Mouse (Mus musculus): ENCODE measurements around the gene Psme4.

DNA sequence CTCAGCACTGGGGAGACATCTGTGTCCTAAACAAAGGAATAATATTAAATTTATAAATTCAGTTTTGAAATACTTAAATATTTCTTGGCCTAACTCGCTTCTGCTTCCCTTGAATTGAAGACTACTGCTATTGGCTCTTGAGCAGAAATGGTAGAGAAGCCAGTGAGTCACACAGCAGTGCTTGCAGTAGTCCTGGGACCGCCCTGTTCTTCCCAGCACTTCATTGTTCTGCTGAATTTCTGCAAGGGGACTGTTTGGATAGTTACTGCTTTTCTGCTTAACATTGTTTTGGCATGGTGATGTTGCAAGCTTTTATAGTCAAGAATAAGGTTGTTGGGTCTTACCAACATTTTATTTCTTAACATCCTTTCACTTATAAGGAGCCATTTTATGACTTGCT is 25.7 kb downstream of the Psme4 start:
- TF ChIP-seq GATA1 (IDR thresholded peaks at IDR 0.05; ENCODE audit: low read length) (no peak), TAL1 (IDR thresholded peaks at IDR 0.05; ENCODE audit: low read length) (no peak)
